In the genomic region with DNA sequence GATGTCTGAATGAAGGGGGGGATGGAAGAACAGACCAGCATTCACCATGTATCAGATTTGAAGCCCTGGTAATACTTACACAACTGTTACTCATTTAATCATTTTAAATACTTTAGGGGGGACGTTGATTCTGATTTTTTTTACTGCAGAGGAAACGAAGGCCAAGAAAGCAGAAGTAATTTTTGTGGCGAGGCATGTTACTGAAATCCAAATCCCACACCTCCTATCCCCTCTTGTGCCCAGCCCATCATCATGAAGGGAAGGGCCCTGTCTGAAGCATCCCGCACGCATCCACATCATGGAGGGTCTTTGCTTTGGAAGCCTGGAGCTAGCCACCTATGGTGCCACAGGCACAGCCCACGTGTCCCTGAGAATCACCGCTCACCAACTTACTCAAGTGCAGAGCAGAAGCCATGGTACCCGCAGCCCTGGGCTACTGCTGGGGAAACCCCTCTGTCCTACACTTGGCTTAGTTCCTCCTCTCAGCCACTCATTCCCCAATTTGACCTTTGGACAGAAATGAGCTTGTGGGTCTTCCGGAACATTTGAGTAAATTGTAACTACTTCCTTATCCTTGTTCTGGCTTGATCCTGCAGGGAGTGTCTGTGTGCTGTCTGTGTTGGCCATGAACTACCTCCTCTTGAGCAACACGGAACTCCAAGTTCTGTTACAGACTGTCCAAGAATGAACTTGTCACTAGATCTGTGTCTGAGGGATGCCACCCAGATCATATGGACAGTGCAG, we compare ENCODE assay signal across 12 mouse cellular contexts. TPM values are rescaled to one million over a fixed set of nuclear protein-coding genes. Genes with fewer than 3 reads are reported as not detected.
DNase-seq lines count a peak whose midpoint lies in the region; ATAC-seq and TF ChIP-seq lines count a peak whose summit lies in the region.
"Had no signal": no experiment of that assay in that cellular context is flagged by ENCODE, and none has a peak within 500 bp of the region (broad histone marks: within the 10 kb centered on the region; RNA-seq: fewer than 3 reads in every experiment).

No protein-coding gene starts in this region.

- no peak for DNase-seq in liver, embryonic 11.5 days (ENCODE audit: low spot score)
- DNase-seq in fat pad, adult 2 months (ENCODE audit: extremely low read depth, low read depth, low spot score) = peak; percentile 89
- peak; percentile 36 for DNase-seq in kidney, postnatal 14 days
- DNase-seq in midbrain, postnatal 0 days (ENCODE audit: low spot score) = no peak
- DNase-seq: thymus, postnatal 25 days had no signal

- H3K9me3 ChIP-seq in liver, embryonic 15.5 days (replicated peaks) = no peaks in the 10 kb centered on the region
- no peaks in the 10 kb centered on the region for H3K9me3 ChIP-seq in liver, embryonic 11.5 days (ENCODE audit: control insufficient read depth, low read length)
- H3K9me3 ChIP-seq in midbrain, postnatal 0 days (ENCODE audit: low read length) = no peaks in the 10 kb centered on the region
- H3K9me3 ChIP-seq: hindbrain, embryonic 12.5 days had no signal

- H3K27me3 ChIP-seq in liver, embryonic 15.5 days = no peaks in the 10 kb centered on the region
- H3K27me3 ChIP-seq in liver, embryonic 11.5 days (replicated peaks; ENCODE audit: control insufficient read depth, insufficient read depth, low read length) = no peaks in the 10 kb centered on the region
- H3K27me3 ChIP-seq in small intestine, adult 2 months (ENCODE audit: control insufficient read depth, insufficient read depth, low read length) = no peaks in the 10 kb centered on the region
- no peaks in the 10 kb centered on the region for H3K27me3 ChIP-seq in midbrain, postnatal 0 days (ENCODE audit: insufficient read depth, low read length)
- H3K27me3 ChIP-seq: hindbrain, embryonic 12.5 days had no signal

- no peaks in the 10 kb centered on the region for H3K36me3 ChIP-seq in liver, embryonic 15.5 days (replicated peaks)
- H3K36me3 ChIP-seq in liver, embryonic 11.5 days (ENCODE audit: control insufficient read depth, insufficient read depth, low read length) = no peaks in the 10 kb centered on the region
- no peaks in the 10 kb centered on the region; the same call in 1 of the 2 replicates for H3K36me3 ChIP-seq in small intestine, adult 2 months (ENCODE audit: control insufficient read depth, insufficient read depth, low read length)
- no peaks in the 10 kb centered on the region for H3K36me3 ChIP-seq in midbrain, postnatal 0 days (ENCODE audit: insufficient read depth, low read length)
- H3K36me3 ChIP-seq: hindbrain, embryonic 12.5 days had no signal

- 38% methylated on average over 10 of the region's 10 CpGs for WGBS in liver, embryonic 15.5 days (ENCODE audit: insufficient replicate concordance)
- whole genome bisulfite sequencing in liver, embryonic 11.5 days = 62% methylated on average over 10 of the region's 10 CpGs
- 42% methylated on average over 10 of the region's 10 CpGs for WGBS in small intestine, adult 2 months
- 91% methylated on average over 10 of the region's 10 CpGs for WGBS in midbrain, postnatal 0 days

- H3K4me1 ChIP-seq in liver, embryonic 15.5 days (replicated peaks) = no peaks in the 10 kb centered on the region
- no peaks in the 10 kb centered on the region for H3K4me1 ChIP-seq in liver, embryonic 11.5 days (replicated peaks; ENCODE audit: control insufficient read depth, insufficient read depth, low read length)
- H3K4me1 ChIP-seq in small intestine, adult 2 months (ENCODE audit: control insufficient read depth, insufficient read depth, insufficient read length, low read length) = peaks cover 38% of the 10 kb centered on the region; the same call in 1 of the 2 replicates
- no peaks in the 10 kb centered on the region for H3K4me1 ChIP-seq in midbrain, postnatal 0 days (ENCODE audit: insufficient read depth, low read length)
- H3K4me1 ChIP-seq: hindbrain, embryonic 12.5 days had no signal

- no peak for TF ChIP-seq POLR2A in small intestine, adult 2 months (IDR thresholded peaks at IDR 0.05; ENCODE audit: low read depth, low read length)

- no peak overlapping the region for H3K4me2 ChIP-seq in liver, embryonic 15.5 days
- H3K4me2 ChIP-seq in liver, embryonic 11.5 days = no peak overlapping the region
- no peak overlapping the region for H3K4me2 ChIP-seq in midbrain, postnatal 0 days (ENCODE audit: low read depth, low read length, poor library complexity, severe bottlenecking)
- H3K4me2 ChIP-seq: hindbrain, embryonic 12.5 days had no signal

- no peak for TF ChIP-seq CTCF in small intestine, adult 2 months (IDR thresholded peaks at IDR 0.05; ENCODE audit: extremely low read depth, insufficient read length, insufficient replicate concordance, low read depth, low read length)
- TF ChIP-seq CTCF in midbrain, postnatal 0 days (IDR thresholded peaks at IDR 0.05) = no peak

- H3K4me3 ChIP-seq in liver, embryonic 15.5 days (replicated peaks) = no peak overlapping the region
- H3K4me3 ChIP-seq in liver, embryonic 11.5 days (ENCODE audit: low read depth, low read length) = no peak overlapping the region
- H3K4me3 ChIP-seq in small intestine, adult 2 months (ENCODE audit: low read depth, low read length) = peak overlapping the region; percentile 27; the same call in 1 of the 2 replicates
- no peak overlapping the region for H3K4me3 ChIP-seq in midbrain, postnatal 0 days (ENCODE audit: low read depth, low read length)
- H3K4me3 ChIP-seq: hindbrain, embryonic 12.5 days had no signal

- H3K9ac ChIP-seq in liver, embryonic 15.5 days = no peak overlapping the region
- H3K9ac ChIP-seq in liver, embryonic 11.5 days (ENCODE audit: low read depth, low read length) = no peak overlapping the region
- H3K9ac ChIP-seq in midbrain, postnatal 0 days (replicated peaks; ENCODE audit: low read length, poor library complexity, severe bottlenecking) = no peak overlapping the region
- H3K9ac ChIP-seq: hindbrain, embryonic 12.5 days had no signal

- ATAC-seq in liver, embryonic 15.5 days (ENCODE audit: insufficient read depth) = peak; percentile 62
- ATAC-seq in liver, embryonic 11.5 days (replicated peaks; ENCODE audit: low FRiP score) = no peak
- no peak for ATAC-seq in cerebellum, adult (ENCODE audit: insufficient number of reproducible peaks, low FRiP score, low TSS enrichment)
- ATAC-seq in midbrain, postnatal 0 days (ENCODE audit: low FRiP score) = no peak

- H3K27ac ChIP-seq in liver, embryonic 15.5 days (replicated peaks) = no peak overlapping the region
- H3K27ac ChIP-seq in liver, embryonic 11.5 days (ENCODE audit: low read depth, low read length) = no peak overlapping the region
- H3K27ac ChIP-seq in small intestine, adult 2 months (ENCODE audit: insufficient read depth, low read depth, low read length) = peak overlapping the region; percentile 99
- H3K27ac ChIP-seq in midbrain, postnatal 0 days (ENCODE audit: low read depth, low read length) = no peak overlapping the region
- H3K27ac ChIP-seq: hindbrain, embryonic 12.5 days had no signal

RNA-seq across cellular contexts. Expression of a gene that starts 11.8 kb away (rescaled TPM):
- polyA plus RNA-seq in liver, embryonic 15.5 days (2015; fragmentation: Nextera tagmentation; extraction: Ambion mirVana) = not detected in 2 replicates
- polyA plus RNA-seq in liver, embryonic 11.5 days (2014; fragmentation: Nextera tagmentation; extraction: Ambion mirVana) = not detected in 2 replicates
- not detected in 2 replicates for polyA plus RNA-seq in small intestine, adult 2 months (2012; rRNA removed)
- total RNA-seq in midbrain, postnatal 0 days (2014; rRNA removed) = not detected in 2 replicates
- polyA plus RNA-seq in midbrain, postnatal 0 days (2015; fragmentation: Nextera tagmentation; extraction: Ambion mirVana) = not detected in 2 replicates
- total RNA-seq: adrenal gland, postnatal 4 days; left cerebral cortex, adult 8-10 months had no signal
- polyA plus RNA-seq: embryonic facial prominence, embryonic 11.5 days; hindbrain, embryonic 12.5 days had no signal

RNA-seq across cellular contexts. Expression of a gene that starts 13.5 kb away (rescaled TPM):
- polyA plus RNA-seq in liver, embryonic 15.5 days (2015; fragmentation: Nextera tagmentation; extraction: Ambion mirVana) = 0.14 TPM in 1 of 2 replicates, not detected in the other
- not detected in 2 replicates for polyA plus RNA-seq in liver, embryonic 11.5 days (2014; fragmentation: Nextera tagmentation; extraction: Ambion mirVana)
- polyA plus RNA-seq in small intestine, adult 2 months (2012; rRNA removed) = 22.9 and 150 TPM in 2 replicates
- total RNA-seq in midbrain, postnatal 0 days (2014; rRNA removed) = 1.8 TPM in 1 of 2 replicates, not detected in the other
- 0.15 and 0.17 TPM in 2 replicates for polyA plus RNA-seq in midbrain, postnatal 0 days (2015; fragmentation: Nextera tagmentation; extraction: Ambion mirVana)
- total RNA-seq: adrenal gland, postnatal 4 days had no signal
- polyA plus RNA-seq: embryonic facial prominence, embryonic 11.5 days; hindbrain, embryonic 12.5 days had no signal

RNA-seq across cellular contexts. Expression of a gene that starts 25.4 kb away (rescaled TPM):
- polyA plus RNA-seq in liver, embryonic 15.5 days (2015; fragmentation: Nextera tagmentation; extraction: Ambion mirVana) = not detected in 2 replicates
- polyA plus RNA-seq in liver, embryonic 11.5 days (2014; fragmentation: Nextera tagmentation; extraction: Ambion mirVana) = not detected in 2 replicates
- not detected in 2 replicates for polyA plus RNA-seq in small intestine, adult 2 months (2012; rRNA removed)
- not detected in 2 replicates for total RNA-seq in midbrain, postnatal 0 days (2014; rRNA removed)
- polyA plus RNA-seq in midbrain, postnatal 0 days (2015; fragmentation: Nextera tagmentation; extraction: Ambion mirVana) = not detected in 2 replicates
- total RNA-seq: adrenal gland, postnatal 4 days; left cerebral cortex, adult 8-10 months had no signal
- polyA plus RNA-seq: embryonic facial prominence, embryonic 11.5 days; hindbrain, embryonic 12.5 days had no signal

RNA-seq across cellular contexts. Expression of a gene that starts 31.1 kb away (rescaled TPM):
- polyA plus RNA-seq in liver, embryonic 15.5 days (2015; fragmentation: Nextera tagmentation; extraction: Ambion mirVana) = not detected in 2 replicates
- 0.21 TPM in 1 of 2 replicates, not detected in the other for polyA plus RNA-seq in liver, embryonic 11.5 days (2014; fragmentation: Nextera tagmentation; extraction: Ambion mirVana)
- 0.06 and 0.25 TPM in 2 replicates for polyA plus RNA-seq in small intestine, adult 2 months (2012; rRNA removed)
- total RNA-seq in midbrain, postnatal 0 days (2014; rRNA removed) = not detected in 2 replicates
- polyA plus RNA-seq in midbrain, postnatal 0 days (2015; fragmentation: Nextera tagmentation; extraction: Ambion mirVana) = 0.17 TPM in 1 of 2 replicates, not detected in the other
- total RNA-seq: adrenal gland, postnatal 4 days had no signal

RNA-seq across cellular contexts. Expression of a gene that starts 49.6 kb away (rescaled TPM):
- not detected in 2 replicates for polyA plus RNA-seq in liver, embryonic 15.5 days (2015; fragmentation: Nextera tagmentation; extraction: Ambion mirVana)
- not detected in 2 replicates for polyA plus RNA-seq in liver, embryonic 11.5 days (2014; fragmentation: Nextera tagmentation; extraction: Ambion mirVana)
- not detected in 2 replicates for polyA plus RNA-seq in small intestine, adult 2 months (2012; rRNA removed)
- not detected in 2 replicates for total RNA-seq in midbrain, postnatal 0 days (2014; rRNA removed)
- not detected in 2 replicates for polyA plus RNA-seq in midbrain, postnatal 0 days (2015; fragmentation: Nextera tagmentation; extraction: Ambion mirVana)
- total RNA-seq: adrenal gland, postnatal 4 days; left cerebral cortex, adult 8-10 months had no signal
- polyA plus RNA-seq: embryonic facial prominence, embryonic 11.5 days; hindbrain, embryonic 12.5 days had no signal

Comparison
In these comparisons a context has a peak if more than half of its experiments do, and no peak if none do; other contexts are left out.
1. DNase-seq: peak in fat pad, adult 2 months (single experiment) and kidney, postnatal 14 days (single experiment); none in liver, embryonic 11.5 days (single experiment) and midbrain, postnatal 0 days (single experiment).
2. RNA of a gene that starts 13.5 kb away (polyA plus RNA-seq): 22.9 to 150 TPM in small intestine, adult 2 months; 0.15 to 0.17 TPM in midbrain, postnatal 0 days, 0.14 TPM in liver, embryonic 15.5 days and not detected in liver, embryonic 11.5 days; every median in the first group is over 10 times any median in the second.